In the genomic region with DNA sequence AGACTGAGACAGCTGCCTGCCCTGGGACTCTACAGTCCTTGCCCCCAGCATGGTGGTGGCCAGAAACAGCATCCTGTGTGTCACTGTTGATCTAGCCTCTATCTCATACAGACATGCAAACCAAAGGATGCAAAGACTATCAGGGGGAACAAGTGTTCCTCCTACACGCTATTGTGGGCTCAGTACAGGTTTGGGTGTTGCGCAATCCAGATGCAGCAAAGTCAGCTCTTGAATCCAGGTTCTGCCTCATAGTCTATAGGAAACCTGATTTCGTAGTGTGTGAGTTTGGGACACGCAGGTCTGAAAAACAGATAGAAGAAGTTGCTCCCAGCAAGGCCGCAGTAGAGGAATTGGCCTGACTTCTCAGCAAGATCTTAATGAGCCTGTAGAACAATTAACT, we compare ENCODE assay signal across 20 mouse cellular contexts. TPM values are rescaled to one million over a fixed set of nuclear protein-coding genes. Genes with fewer than 3 reads are reported as not detected.
"Had no signal": no experiment of that assay in that cellular context is flagged by ENCODE, and none has a peak within 500 bp of the region (broad histone marks: within the 10 kb centered on the region; RNA-seq: fewer than 3 reads in every experiment).

No protein-coding gene starts in this region.

- ATAC-seq: liver, postnatal 0 days; lung, postnatal 0 days; midbrain, embryonic 13.5 days; midbrain, embryonic 15.5 days had no signal

- H3K36me3 ChIP-seq: liver, embryonic 15.5 days; lung, embryonic 15.5 days; midbrain, embryonic 15.5 days; neural tube, embryonic 13.5 days; neural tube, embryonic 15.5 days; stomach, embryonic 15.5 days had no signal

- H3K27me3 ChIP-seq: liver, embryonic 15.5 days; lung, embryonic 15.5 days; midbrain, embryonic 13.5 days; midbrain, embryonic 15.5 days; neural tube, embryonic 13.5 days; neural tube, embryonic 15.5 days; stomach, embryonic 15.5 days had no signal

- DNase-seq: liver, postnatal 0 days; lung, adult 2 months; lung, postnatal 14 days; right cerebral cortex, postnatal 14 days; spleen, adult 18-20 months; thymus, adult 2 months; thymus, postnatal 36 days had no signal

- H3K9ac ChIP-seq: liver, embryonic 15.5 days; liver, postnatal 0 days; lung, embryonic 15.5 days; midbrain, embryonic 13.5 days; midbrain, embryonic 15.5 days; neural tube, embryonic 13.5 days; neural tube, embryonic 15.5 days; stomach, embryonic 15.5 days had no signal

- H3K27ac ChIP-seq: liver, embryonic 15.5 days; lung, embryonic 15.5 days; macrophage; midbrain, embryonic 13.5 days; midbrain, embryonic 15.5 days; neural tube, embryonic 13.5 days; neural tube, embryonic 15.5 days; stomach, embryonic 15.5 days; stomach, postnatal 0 days had no signal

- H3K9me3 ChIP-seq: liver, embryonic 15.5 days; lung, embryonic 15.5 days; megakaryocyte, embryonic 14.5 days; midbrain, embryonic 13.5 days; midbrain, embryonic 15.5 days; neural tube, embryonic 13.5 days; neural tube, embryonic 15.5 days; stomach, embryonic 15.5 days had no signal

- H3K4me2 ChIP-seq: liver, embryonic 15.5 days; lung, embryonic 15.5 days; midbrain, embryonic 11.5 days; midbrain, embryonic 13.5 days; midbrain, embryonic 15.5 days; neural tube, embryonic 13.5 days; neural tube, embryonic 15.5 days; stomach, embryonic 15.5 days had no signal

- H3K4me3 ChIP-seq: liver, embryonic 15.5 days; lung, embryonic 15.5 days; megakaryocyte, embryonic 14.5 days; midbrain, embryonic 13.5 days; midbrain, embryonic 15.5 days; neural tube, embryonic 13.5 days; neural tube, embryonic 15.5 days; stomach, embryonic 15.5 days had no signal

- H3K4me1 ChIP-seq: liver, embryonic 15.5 days; lung, embryonic 15.5 days; megakaryocyte, embryonic 14.5 days; midbrain, embryonic 13.5 days; midbrain, embryonic 15.5 days; neural tube, embryonic 13.5 days; neural tube, embryonic 15.5 days; stomach, embryonic 15.5 days had no signal

RNA-seq across cellular contexts. Expression of gene Irf4, which starts 46.3 kb away (rescaled TPM):
- polyA plus RNA-seq: neural tube, embryonic 11.5 days had no signal
